Mouse (Mus musculus): ENCODE data around the gene M6pr.

M6pr gene

DNA sequence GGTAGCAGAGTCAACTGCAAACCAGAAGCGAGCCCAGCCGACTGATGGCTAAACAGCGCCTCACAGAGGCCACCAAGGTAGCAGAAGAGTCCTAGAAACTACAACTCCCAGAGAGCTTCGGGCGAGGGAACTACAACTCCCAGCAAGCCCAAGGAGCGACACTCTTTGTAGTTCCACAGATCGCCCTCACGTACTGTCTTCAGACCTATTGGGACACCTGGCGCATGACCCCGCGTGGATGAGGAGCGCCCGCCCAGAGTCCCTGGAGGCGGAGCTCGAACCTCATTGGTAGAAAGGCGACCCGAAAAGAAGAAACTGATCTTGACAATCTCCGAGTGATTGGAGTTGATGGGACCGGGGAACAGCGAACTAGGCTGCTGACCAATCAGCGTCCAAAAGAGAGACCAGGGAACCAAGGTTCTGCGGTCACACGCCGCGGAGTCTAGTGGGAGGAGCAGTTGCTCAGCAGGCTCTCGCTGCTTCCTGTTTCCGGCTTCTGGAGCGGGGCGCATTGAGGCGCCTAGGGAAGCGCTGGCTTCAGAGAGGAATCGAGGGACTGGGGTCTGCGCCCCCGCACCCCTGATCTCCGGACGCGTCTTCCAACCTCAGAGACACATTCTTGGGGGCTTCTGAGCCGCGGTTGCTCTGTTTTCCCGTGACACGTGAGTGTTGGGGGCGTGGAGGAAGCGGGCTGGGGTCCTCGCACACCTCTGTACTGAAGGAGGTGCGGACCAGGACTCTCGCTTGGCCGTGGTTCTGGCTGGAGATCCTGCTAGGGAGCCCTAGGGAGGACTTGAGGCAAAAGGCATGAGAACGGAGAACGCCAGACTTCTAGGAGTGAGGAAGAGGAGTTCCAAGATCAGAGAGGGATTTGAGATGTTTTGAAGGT is at the start of gene M6pr:
Gene M6pr (plus strand): TSS at position 216 of the 889 bp plus-strand sequence.
- DNase-seq (ENCODE audit: inconsistent age in 2 of 2, low spot score in 1 of 2) = peak; percentile 98 to 99

DNA sequence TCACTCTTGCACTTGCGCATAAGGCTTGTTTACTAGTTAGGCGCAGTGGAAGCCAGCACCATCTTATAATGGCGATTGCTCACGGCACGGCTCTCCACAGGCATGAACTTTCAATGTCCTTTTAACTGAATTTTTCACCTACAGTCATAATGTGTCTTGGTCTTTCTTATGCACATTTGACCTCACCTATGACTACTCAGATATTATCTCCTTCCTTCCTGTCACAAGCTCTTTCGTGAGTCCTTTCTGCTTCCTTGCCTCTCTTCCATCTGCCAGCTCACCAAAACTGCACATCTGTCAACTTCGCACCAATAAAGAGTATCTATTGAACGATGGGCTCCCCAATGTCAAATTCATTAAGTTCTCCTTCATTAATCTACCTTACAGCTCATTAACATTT is 46.0 kb upstream of the M6pr start:
- DNase-seq (ENCODE audit: inconsistent age in 2 of 2, low spot score in 1 of 2) = no peak

DNA sequence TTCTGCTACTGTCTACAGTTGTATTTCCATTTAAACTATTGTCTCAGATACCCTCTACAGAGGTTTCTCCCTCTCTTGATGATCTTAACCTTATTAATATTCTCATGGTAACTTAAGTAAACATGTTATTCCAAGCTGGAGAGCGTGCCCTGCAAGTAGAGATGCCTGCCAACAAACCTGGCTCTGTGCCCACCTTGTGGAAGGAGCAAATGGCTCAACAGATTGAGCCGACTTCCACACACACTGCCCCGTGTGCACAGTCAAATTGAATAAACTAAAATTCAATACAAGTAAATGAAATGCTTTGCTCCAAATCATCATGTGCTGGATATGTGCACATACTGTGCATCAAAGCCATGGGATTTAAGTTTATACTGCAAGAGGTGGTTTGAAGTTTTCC is 40.0 kb upstream of the M6pr start:
- DNase-seq (ENCODE audit: inconsistent age in 2 of 2, low spot score in 1 of 2) = peak; percentile 24 to 67

DNA sequence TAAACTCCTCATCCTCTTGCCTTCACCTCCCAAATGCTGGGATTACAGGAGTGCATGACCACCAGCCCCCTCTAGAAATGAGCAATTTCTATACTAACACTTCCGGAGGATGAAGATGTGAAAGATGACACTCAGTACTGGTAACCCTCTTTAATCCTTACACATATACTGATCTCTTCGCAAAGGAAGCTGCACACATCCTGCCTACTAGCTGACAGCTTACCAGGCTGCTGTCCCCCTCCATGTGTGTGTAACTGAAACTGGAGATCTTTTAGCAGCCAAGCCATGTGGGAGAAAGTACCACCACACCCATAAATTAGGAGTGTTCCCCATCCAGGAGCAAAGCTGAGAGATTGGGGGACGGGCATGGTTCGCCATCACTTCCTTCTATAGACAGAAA is 39.4 kb upstream of the M6pr start:
- no peak for DNase-seq (ENCODE audit: inconsistent age in 2 of 2, low spot score in 1 of 2)

DNA sequence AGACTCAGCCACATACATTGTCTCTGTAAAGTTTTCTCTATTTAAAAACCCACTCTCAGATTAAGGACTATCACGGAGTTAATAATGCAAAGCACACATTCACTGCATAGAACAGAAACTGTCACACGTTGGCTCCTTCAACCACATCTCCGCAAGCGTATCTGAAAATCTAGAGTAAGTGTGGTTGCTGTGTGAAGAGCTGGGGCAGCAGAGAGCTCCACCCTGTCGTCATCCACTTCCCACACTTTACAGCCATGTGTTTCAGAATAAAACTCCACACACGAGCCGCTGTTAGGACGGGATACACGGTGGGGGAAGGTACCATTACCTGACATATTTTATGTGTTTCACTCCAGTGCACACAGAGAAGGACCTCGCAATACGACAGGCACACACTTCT is 38.4 kb upstream of the M6pr start:
- DNase-seq (ENCODE audit: inconsistent age in 2 of 2, low spot score in 1 of 2) = no peak

DNA sequence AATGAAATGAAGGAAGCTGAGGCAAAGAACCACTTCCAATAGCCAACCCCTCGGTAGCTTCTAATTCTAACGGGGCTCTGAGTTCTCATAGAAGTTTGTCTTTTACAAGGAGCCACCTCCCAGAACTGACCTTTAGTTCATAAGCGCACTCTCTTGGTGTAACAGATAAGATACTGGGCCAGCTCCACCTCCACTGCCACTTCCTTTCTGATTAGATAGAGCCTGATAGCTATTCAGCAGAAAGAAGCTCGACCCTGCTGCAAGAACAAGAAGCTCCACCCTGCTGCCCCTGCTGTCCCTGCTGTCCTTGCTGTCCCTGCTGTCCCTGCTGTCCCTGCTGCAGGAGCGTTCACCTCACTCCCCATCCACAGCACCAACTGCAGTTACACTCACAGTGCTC is 34.0 kb upstream of the M6pr start:
- no peak for DNase-seq (ENCODE audit: inconsistent age in 2 of 2, low spot score in 1 of 2)

DNA sequence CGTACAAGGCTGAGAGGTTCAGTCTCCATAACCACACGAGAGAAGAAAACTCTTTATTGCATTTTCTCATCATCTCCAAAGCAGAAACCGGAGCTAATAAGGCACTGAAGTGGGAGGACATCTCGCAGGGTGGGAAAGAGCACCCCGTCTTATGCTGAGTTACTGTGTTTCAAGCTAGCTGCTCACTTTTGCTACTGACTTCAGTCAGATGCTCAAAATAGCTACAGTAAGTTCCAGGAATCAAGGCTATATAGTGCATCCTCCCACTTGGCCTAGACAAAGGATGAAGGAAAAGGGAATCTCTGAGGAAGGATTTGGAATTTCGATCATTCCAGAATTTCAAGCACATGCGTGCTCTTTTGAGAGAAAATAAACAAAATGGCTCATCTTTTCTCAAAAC is 32.0 kb upstream of the M6pr start:
- no peak for DNase-seq (ENCODE audit: inconsistent age in 2 of 2, low spot score in 1 of 2)

DNA sequence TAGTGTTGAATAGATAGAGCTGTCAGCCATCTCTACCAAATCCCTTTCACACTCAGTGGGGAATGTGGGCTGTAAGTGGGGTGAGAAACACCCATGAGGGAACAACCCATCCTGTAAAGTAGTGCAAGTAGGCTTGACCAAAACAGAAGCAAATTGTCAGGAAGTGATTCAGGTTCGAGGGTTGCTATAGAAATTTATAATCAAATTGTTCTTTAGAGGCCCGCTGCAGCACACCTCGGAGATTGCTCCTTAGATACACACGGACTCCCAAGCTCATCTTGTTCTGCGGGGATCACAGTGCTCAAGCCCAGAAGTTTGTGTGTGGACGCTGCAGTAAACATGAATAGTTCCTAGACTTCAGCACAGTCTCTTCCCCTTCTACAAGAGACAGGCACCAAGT is 25.7 kb upstream of the M6pr start, which contains the start of gene Klrg1:
Gene Klrg1 (minus strand): TSS at position 101 of the 400 bp plus-strand sequence.
- DNase-seq (ENCODE audit: inconsistent age in 2 of 2, low spot score in 1 of 2) = no peak

DNA sequence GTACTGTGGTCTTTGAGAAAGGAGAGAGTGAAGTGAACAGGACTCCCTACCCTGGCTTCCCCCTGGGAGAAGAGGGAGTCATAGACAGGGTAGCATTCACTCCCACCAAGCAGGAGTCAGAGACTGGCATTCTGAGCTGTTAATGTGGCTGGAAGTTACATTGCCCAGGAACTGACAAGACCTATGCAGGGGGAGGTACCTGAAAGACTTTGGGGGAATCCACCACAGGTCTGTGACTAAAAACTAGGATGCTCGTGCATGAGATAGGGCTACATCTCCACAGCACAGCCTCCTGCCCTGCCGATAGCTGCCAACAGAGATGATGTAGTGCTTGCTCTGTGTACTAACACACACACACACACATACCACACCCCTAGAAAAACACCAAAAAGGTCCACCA is 25.1 kb upstream of the M6pr start:
- no peak for DNase-seq (ENCODE audit: inconsistent age in 2 of 2, low spot score in 1 of 2)

DNA sequence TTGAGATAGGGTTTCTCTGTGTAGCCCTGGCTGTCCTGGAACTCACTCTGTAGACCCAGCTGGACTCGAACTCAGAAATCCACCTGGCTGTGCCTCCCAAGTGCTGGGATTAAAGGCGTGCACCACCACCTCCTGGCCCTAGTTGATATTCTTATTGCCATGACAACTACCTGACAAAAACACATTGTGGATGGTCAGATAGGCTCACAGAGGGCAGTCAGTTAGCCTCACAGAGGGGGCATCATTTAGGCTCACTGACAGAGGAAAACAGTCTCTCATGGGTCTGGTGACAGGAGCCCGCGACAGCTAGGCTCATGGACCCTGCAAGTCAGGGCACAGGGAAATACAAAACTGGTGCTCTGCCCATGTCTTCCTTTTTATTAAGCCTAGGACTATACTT is 24.2 kb upstream of the M6pr start:
- DNase-seq (ENCODE audit: inconsistent age in 2 of 2, low spot score in 1 of 2) = no peak

DNA sequence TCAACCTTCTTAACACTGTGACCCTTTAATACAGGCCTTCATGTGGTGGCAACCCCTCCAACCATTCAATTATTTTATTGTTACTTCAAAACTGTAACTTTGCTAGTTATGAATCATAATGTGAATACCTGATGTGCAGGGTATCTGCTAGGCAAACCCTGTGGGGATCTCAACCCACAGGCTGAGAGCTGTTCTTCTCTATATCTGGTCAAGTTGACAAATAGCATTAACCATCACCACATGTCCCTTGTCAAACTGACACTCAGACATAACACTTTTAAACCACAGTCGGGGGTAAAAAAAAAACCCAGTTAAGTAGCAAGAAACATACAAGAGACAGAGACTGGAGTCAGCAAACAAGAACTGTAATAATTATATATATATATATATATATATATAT is 23.7 kb upstream of the M6pr start:
- DNase-seq (ENCODE audit: inconsistent age in 2 of 2, low spot score in 1 of 2) = no peak

DNA sequence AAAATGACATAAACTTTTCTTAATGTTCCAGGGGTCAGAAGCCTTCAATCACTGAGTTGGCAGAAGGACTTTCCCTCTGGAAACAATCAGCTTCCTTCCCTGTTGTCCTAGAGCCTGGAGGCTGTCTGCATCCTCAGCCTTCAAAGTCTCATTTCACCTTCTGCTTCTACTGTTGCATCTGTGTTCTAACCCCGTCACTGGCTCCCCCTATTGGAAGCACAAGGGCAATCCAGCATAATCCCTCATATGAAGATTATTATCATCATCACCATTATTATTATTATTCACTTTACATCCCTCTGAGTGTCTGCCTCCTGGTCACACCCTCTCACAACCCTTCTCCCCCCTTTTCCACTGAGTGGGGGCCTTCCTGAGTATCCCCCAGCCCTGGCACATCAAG is 20.3 kb upstream of the M6pr start:
- DNase-seq (ENCODE audit: inconsistent age in 2 of 2, low spot score in 1 of 2) = no peak

DNA sequence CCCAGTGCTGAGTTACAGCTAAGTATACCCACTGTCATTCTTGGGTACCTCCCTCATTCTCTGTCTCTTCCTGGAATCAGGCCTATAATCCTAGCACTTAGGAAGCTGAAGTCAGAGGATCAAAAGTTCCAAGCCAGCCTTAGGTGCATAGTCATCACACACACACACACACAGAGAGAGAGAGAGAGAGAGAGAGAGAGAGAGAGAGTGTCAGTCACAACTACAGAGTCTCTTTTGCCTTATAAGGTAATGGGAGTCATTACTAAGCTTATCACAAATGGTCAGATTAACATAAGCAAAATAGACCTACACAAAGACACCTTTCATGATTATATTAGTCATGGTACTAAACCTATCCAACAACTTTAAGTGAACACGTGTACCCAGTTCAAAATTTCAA is 19.2 kb upstream of the M6pr start:
- no peak for DNase-seq (ENCODE audit: inconsistent age in 2 of 2, low spot score in 1 of 2)

DNA sequence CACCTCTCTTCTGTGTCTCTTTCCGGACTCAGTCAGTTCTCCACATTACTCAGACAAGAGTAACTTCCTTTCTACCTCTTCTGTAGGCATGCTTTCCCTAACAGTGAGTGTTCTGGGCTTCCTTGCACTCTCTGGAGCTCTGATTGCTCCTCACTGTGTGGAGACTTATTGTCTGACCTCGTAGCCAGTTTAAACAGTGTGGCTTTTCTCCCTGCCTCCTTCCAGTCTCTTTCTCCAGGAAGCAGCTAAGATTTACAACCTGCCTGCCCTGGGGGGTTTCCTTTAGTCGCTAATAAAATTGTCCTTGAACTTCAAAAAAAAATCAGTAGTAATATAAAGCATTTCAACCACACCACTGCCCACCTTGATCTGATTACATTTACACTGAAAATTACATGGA is 18.3 kb upstream of the M6pr start:
- no peak for DNase-seq (ENCODE audit: inconsistent age in 2 of 2, low spot score in 1 of 2)

DNA sequence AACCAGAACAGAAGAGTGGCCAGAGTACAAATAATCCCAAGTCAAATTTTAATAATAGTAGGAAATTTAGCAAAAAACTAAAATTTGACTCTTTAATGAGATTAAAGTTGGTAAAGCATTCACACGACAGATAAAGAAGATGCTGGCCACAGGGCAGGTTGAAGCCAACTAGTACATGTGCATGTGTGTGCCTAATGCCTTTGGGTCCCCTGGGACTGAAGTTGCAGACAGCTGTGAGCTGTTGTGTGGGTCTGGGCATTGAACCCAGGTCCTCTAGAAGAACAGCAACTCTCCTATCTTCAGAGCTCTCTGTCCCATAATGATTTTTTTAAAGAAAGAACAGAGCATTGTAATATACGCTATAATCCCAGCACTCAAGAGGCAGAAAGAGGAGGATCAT is 17.3 kb upstream of the M6pr start:
- DNase-seq (ENCODE audit: inconsistent age in 2 of 2, low spot score in 1 of 2) = no peak

DNA sequence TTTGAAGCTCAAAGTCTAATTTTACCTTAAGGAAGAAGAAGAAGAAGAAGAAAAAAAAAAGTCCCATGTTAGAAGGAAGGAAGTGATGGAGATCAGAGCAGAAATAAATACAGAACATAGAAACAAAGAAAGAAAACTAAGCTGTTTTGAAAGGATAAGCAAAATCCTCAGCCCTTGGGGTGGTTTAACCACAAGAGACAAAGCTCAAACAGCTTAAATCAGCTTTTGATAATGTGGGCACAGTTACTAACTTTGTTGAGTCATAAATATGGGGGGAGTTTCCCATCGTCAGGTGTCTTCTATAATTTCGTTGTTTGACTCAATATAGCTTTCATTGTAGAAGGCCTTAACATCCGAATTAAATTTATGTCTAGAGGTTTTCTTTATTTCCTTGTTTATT is 16.8 kb upstream of the M6pr start:
- no peak for DNase-seq (ENCODE audit: inconsistent age in 2 of 2, low spot score in 1 of 2)

DNA sequence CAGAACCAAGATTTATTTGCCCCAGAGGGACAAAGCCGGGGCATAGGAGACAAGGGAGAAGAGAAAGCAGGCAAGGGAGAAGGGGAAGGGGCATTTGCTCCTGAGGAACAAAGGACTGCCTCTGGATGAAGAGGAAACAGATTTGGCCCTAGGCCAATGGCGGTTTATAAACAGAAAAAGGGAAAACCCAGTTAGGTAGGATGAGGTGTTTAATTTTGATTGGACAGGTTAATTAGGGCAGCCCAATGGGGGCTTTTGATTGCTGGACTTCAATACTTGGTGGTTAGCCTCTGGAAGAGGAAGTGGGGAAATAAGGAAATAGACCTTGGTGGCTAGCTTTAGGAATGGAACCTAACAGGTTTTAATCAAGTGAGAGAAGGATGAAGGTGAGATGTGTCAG is 16.3 kb upstream of the M6pr start:
- DNase-seq (ENCODE audit: inconsistent age in 2 of 2, low spot score in 1 of 2) = no peak

DNA sequence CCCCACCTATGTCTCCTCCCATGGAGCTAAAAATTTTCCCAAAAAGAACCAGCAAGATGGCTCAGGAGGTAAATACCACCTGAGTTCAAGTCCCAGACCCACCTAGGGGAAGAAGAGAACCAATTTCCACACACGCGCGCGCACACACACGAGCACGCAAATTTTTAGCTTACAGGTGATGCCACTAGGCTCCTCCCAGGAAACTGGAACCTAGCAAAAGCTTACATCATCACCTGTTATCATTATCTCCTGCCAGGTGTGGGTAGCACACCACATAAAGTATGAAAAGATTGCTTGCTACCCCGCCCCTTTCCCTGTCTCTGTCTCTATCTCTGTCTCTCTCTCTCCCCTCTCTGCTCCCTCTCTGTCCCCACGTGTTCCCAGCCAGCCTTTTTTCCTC is 15.4 kb upstream of the M6pr start:
- no peak for DNase-seq (ENCODE audit: inconsistent age in 2 of 2, low spot score in 1 of 2)

DNA sequence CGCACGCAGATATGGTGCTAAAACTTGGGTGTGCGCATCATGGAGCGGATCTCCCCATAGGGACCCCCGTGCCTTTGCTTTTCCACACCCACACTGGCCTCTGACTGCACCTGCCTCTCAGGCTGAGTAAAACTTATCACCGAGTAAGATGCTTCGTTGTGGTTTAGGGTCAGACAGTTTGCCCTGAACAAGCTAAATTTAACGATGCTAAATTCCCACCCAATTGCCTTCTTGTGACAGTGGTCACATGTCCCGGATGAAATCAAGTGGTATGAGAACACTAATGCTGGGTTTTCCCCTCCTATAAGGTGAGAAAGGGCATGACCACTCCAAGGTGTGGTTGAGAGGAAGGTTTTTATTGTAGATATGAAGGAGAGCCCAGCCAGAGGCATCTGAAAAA is 14.7 kb upstream of the M6pr start:
- DNase-seq (ENCODE audit: inconsistent age in 2 of 2, low spot score in 1 of 2) = no peak

DNA sequence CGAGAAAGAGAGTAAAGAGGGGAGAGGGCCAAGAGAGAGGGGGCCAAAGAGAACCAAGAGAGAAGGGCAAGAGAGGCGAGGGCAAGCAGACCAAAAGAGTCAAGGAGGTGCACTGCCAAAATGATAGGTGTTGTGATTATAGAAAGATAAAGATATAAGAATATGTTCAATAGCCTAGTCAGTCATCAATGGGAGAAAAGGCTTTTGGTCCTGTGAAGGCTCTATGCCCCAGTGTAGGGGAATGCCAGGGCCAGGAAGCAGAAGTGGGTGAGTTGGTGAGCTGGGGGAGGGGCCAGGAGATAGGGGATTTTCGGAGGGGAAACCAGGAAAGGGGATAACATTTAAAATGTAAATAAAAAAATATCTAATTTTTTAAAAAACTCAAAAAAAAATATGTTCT is 14.2 kb upstream of the M6pr start:
- DNase-seq (ENCODE audit: inconsistent age in 2 of 2, low spot score in 1 of 2) = no peak

DNA sequence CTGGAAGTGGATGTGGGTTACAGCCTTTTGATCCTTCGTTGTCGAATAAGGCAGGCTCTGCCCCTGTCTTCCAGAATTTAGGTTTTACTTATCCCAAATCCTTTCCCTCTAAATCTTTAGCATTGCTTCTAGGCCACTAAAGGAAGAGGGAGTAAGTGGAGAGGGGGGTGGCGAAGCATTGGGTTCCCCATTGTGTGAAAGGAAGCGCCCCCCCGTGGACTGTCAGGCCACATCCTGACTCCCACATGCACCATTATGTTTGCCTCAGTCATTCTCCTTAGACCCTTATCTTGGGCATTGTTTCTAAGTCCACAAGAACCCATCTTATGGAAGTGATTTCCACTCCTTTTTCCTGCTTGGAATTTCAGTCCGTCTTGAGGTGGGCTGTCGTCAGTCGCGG is 13.3 kb upstream of the M6pr start:
- DNase-seq (ENCODE audit: inconsistent age in 2 of 2, low spot score in 1 of 2) = no peak

DNA sequence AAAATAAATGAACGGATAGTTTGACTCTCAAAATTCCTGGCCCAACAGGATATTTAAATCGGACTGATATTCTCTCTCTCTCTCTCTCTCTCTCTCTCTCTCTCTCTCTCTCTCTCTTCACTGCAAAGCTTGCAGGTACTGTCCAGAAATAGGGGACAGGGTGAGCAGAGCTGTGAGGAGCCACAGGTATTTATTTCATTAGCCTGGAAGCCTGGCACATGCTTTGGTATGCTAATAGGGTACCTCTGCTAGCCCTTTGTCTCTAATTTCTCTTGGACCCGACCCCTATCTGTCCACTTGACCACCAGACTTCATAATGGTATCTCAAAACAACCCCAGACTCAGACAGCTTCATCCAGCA is 11.6 kb upstream of the M6pr start:
- DNase-seq (ENCODE audit: inconsistent age in 2 of 2, low spot score in 1 of 2) = no peak

Data from adrenal gland, adult (tissue).